Mouse (Mus musculus) cerebellum, adult 8-10 months (tissue): ENCODE results near the gene Actn1.
A peak's percentile ranks its signal among the peaks of the same experiment; 100 is the strongest.

Experiments
- DNase-seq: peaks from one replicate; pipeline ENCODE4 v3.0.0; 2022

The Actn1 gene

GRCm38 (mm10) chr12:80178035-80178434 is 82.1 kb downstream of the Actn1 start:
- no peak for DNase-seq

- peak; percentile 39 for DNase-seq
These were observed 91.4 kb downstream of the Actn1 start for GRCm38 (mm10) chr12:80168736-80169135.

GRCm38 (mm10) chr12:80168178-80168686 is 91.9 kb downstream of the Actn1 start:
- DNase-seq, result peak; percentile 90

GRCm38 (mm10) chr12:80167321-80167720 is 92.8 kb downstream of the Actn1 start:
- peak; percentile 21 for DNase-seq

- DNase-seq, result no peak
These were observed 93.5 kb downstream of the Actn1 start for GRCm38 (mm10) chr12:80166651-80167050.

- DNase-seq, result no peak
These were observed 95.6 kb downstream of the Actn1 start for GRCm38 (mm10) chr12:80164526-80164925.

GRCm38 (mm10) chr12:80162448-80162847 is 97.7 kb downstream of the Actn1 start:
- DNase-seq, result no peak

GRCm38 (mm10) chr12:80157675-80158074 is 102.5 kb downstream of the Actn1 start:
- DNase-seq, result no peak

GRCm38 (mm10) chr12:80153687-80154326 is 106.4 kb downstream of the Actn1 start:
- peak; percentile 32 for DNase-seq

GRCm38 (mm10) chr12:80153078-80153477 is 107.1 kb downstream of the Actn1 start:
- no peak for DNase-seq

GRCm38 (mm10) chr12:80151821-80152220 is 108.3 kb downstream of the Actn1 start:
- DNase-seq, result no peak

- DNase-seq, result no peak
These were observed 109.5 kb downstream of the Actn1 start for GRCm38 (mm10) chr12:80150624-80151023.

- no peak for DNase-seq
These were observed 112.5 kb downstream of the Actn1 start for GRCm38 (mm10) chr12:80147563-80148214.

- peak; percentile 59 for DNase-seq
These were observed 113.6 kb downstream of the Actn1 start for GRCm38 (mm10) chr12:80146227-80147223.

GRCm38 (mm10) chr12:80145365-80145764 is 114.8 kb downstream of the Actn1 start:
- DNase-seq, result no peak

- DNase-seq, result no peak
These were observed 115.3 kb downstream of the Actn1 start for GRCm38 (mm10) chr12:80144846-80145245.

- peak; percentile 41 for DNase-seq
These were observed 118.7 kb downstream of the Actn1 start for GRCm38 (mm10) chr12:80141470-80141869.

GRCm38 (mm10) chr12:80141011-80141410 is 119.2 kb downstream of the Actn1 start:
- DNase-seq, result no peak

GRCm38 (mm10) chr12:80137744-80138143 is 122.4 kb downstream of the Actn1 start:
- DNase-seq, result no peak

- no peak for DNase-seq
These were observed 122.9 kb downstream of the Actn1 start for GRCm38 (mm10) chr12:80137246-80137645.

- no peak for DNase-seq
These were observed 123.8 kb downstream of the Actn1 start for GRCm38 (mm10) chr12:80136264-80136930.

GRCm38 (mm10) chr12:80135173-80135572 is 125.0 kb downstream of the Actn1 start:
- DNase-seq, result no peak
